Mouse (Mus musculus): ENCODE results near the gene Sart3.

Gene Sart3

GRCm38 (mm10) chr5:113725417-113725816 lies 46.9 kb downstream of the Sart3 start:
- DNase-seq (ENCODE audit: low read depth, low spot score): no peak

- DNase-seq (ENCODE audit: low read depth, low spot score): peak; percentile 60
Measured at GRCm38 (mm10) chr5:113724446-113724845, 47.9 kb downstream of the Sart3 start, which contains the start of gene 1700069L16Rik. Gene 1700069L16Rik, minus strand, starts transcription at chr5:113724772.

- DNase-seq (ENCODE audit: low read depth, low spot score): no peak
Measured at GRCm38 (mm10) chr5:113723567-113724237, 48.6 kb downstream of the Sart3 start.

- DNase-seq (ENCODE audit: low read depth, low spot score): no peak
Measured at GRCm38 (mm10) chr5:113722224-113723013, 49.9 kb downstream of the Sart3 start.

GRCm38 (mm10) chr5:113719221-113719661 lies 53.1 kb downstream of the Sart3 start:
- no peak for DNase-seq (ENCODE audit: low read depth, low spot score)

- no peak for DNase-seq (ENCODE audit: low read depth, low spot score)
Measured at GRCm38 (mm10) chr5:113716581-113717388, 55.5 kb downstream of the Sart3 start.

GRCm38 (mm10) chr5:113712861-113713260 lies 59.4 kb downstream of the Sart3 start:
- no peak for DNase-seq (ENCODE audit: low read depth, low spot score)

GRCm38 (mm10) chr5:113703803-113704585 lies 68.3 kb downstream of the Sart3 start:
- no peak for DNase-seq (ENCODE audit: low read depth, low spot score)

- DNase-seq (ENCODE audit: low read depth, low spot score): no peak
Measured at GRCm38 (mm10) chr5:113700388-113701023, 71.8 kb downstream of the Sart3 start.

- DNase-seq (ENCODE audit: low read depth, low spot score): no peak
Measured at GRCm38 (mm10) chr5:113694415-113694814, 77.9 kb downstream of the Sart3 start.

- no peak for DNase-seq (ENCODE audit: low read depth, low spot score)
Measured at GRCm38 (mm10) chr5:113694000-113694399, 78.3 kb downstream of the Sart3 start.

GRCm38 (mm10) chr5:113693196-113693755 lies 79.0 kb downstream of the Sart3 start:
- no peak for DNase-seq (ENCODE audit: low read depth, low spot score)
